Mouse (Mus musculus): ENCODE results near the gene Insr. TPM values are rescaled to one million over a fixed set of nuclear protein-coding genes. Genes with fewer than 3 reads are reported as not detected.

Gene Insr
- polyA plus RNA-seq, 1 experiment = 24.6 TPM

- Histone ChIP-seq H3K4me1 (ENCODE audit: control insufficient read depth, insufficient read depth, low read length) (peaks cover 4% of the 10 kb centered on the region), H3K4me3 (replicated peaks; ENCODE audit: control insufficient read depth, low read depth, low read length) (no peak overlapping the region), H3K27ac (ENCODE audit: control insufficient read depth, insufficient read depth, low read depth, low read length, poor library complexity) (peak overlapping the region; percentile 34)
- no peak for TF ChIP-seq CTCF (IDR thresholded peaks at IDR 0.05; ENCODE audit: control insufficient read depth, insufficient read depth, low read length)
- no peak for TF ChIP-seq POLR2A (IDR thresholded peaks at IDR 0.05; ENCODE audit: borderline replicate concordance, control insufficient read depth, low read depth, low read length)
- WGBS = 29% methylated on average over 11 of the region's 11 CpGs
These were observed 971 bp upstream of the Insr start for GRCm38 (mm10) chr8:3280266-3280910.

- no peak overlapping the region; the same call in 1 of the 2 replicates for H3K27ac ChIP-seq (ENCODE audit: control insufficient read depth, insufficient read depth, low read depth, low read length, poor library complexity)
- peak overlapping the region; percentile 98 for H3K4me3 ChIP-seq (replicated peaks; ENCODE audit: control insufficient read depth, low read depth, low read length)
- WGBS = 1% methylated on average over 18 of the region's 18 CpGs
- H3K4me1 ChIP-seq (ENCODE audit: control insufficient read depth, insufficient read depth, low read length) = peaks cover 4% of the 10 kb centered on the region
- TF ChIP-seq POLR2A (IDR thresholded peaks at IDR 0.05; ENCODE audit: borderline replicate concordance, control insufficient read depth, low read depth, low read length) (no peak), CTCF (IDR thresholded peaks at IDR 0.05; ENCODE audit: control insufficient read depth, insufficient read depth, low read length) (no peak)
These were observed 282 bp upstream of the Insr start for GRCm38 (mm10) chr8:3279721-3280077.

DNA sequence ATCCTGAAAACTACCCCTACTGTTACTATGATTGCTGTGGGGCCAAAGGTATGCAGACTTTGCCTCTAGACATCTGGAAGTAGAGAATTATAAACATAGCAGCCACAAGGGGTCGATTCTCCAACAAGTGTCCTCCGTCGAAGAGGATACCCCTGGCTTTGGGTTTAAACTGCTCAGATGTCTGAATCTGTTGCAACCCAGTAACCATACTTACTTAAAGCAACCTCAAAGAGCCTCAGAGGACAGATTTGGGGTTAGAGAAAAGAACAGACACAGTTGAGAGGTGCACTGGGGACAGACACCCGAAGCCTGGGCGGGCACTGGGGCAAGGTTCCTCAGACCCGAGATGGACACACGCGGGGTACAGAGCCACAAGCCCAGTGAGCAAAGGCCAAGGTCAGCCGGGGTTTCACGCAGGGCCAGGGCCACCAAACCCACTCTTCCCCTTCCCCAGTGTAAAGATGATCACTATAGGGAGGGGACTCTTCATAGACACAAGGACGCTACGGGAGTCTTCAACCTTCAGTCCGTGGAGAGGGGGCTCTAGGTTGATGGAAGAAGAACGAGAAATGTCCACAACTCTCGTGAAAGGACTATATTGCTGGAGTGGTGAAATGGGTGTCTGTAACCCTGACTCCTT is 1.1 kb downstream of the Insr start:
- peak overlapping the region; percentile 94; the same call in 1 of the 2 replicates for H3K27ac ChIP-seq (ENCODE audit: control insufficient read depth, insufficient read depth, low read depth, low read length, poor library complexity)
- 7% methylated on average over 15 of the region's 15 CpGs for WGBS
- peak overlapping the region; percentile 98 for H3K4me3 ChIP-seq (replicated peaks; ENCODE audit: control insufficient read depth, low read depth, low read length)
- H3K4me1 ChIP-seq (ENCODE audit: control insufficient read depth, insufficient read depth, low read length) = peaks cover 4% of the 10 kb centered on the region
- TF ChIP-seq CTCF (IDR thresholded peaks at IDR 0.05; ENCODE audit: control insufficient read depth, insufficient read depth, low read length) (no peak), POLR2A (IDR thresholded peaks at IDR 0.05; ENCODE audit: borderline replicate concordance, control insufficient read depth, low read depth, low read length) (no peak)

- Histone ChIP-seq H3K4me3 (replicated peaks; ENCODE audit: control insufficient read depth, low read depth, low read length) (peak overlapping the region; percentile 42), H3K4me1 (ENCODE audit: control insufficient read depth, insufficient read depth, low read length) (peaks cover 4% of the 10 kb centered on the region), H3K27ac (ENCODE audit: control insufficient read depth, insufficient read depth, low read depth, low read length, poor library complexity) (no peak overlapping the region)
- 90% methylated on average over 9 of the region's 9 CpGs for WGBS
- no peak for TF ChIP-seq CTCF (IDR thresholded peaks at IDR 0.05; ENCODE audit: control insufficient read depth, insufficient read depth, low read length)
These were observed 2.2 kb downstream of the Insr start for GRCm38 (mm10) chr8:3277266-3277665.

DNA sequence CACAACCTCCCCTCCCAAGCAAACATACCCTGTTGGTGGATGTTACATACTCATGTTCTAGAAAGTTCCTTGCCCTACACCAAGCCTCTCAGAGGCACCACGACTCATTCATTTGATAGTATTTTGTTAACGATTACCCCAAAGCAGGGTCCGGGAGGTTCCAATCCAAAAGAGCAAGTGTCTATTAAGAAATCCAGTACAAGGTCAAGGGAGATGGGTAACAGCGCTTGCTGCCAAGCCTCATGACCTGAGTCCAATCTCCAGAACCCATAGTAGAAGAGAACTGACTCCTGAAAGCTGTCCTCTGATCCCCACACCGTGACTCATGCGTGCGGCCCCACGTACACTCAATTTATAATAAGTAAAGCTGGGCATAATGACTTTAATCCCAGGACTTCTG is 3.4 kb downstream of the Insr start:
- peaks cover 4% of the 10 kb centered on the region for H3K4me1 ChIP-seq (ENCODE audit: control insufficient read depth, insufficient read depth, low read length)
- H3K4me3 ChIP-seq (replicated peaks; ENCODE audit: control insufficient read depth, low read depth, low read length) = no peak overlapping the region
- TF ChIP-seq CTCF (IDR thresholded peaks at IDR 0.05; ENCODE audit: control insufficient read depth, insufficient read depth, low read length) (no peak), POLR2A (IDR thresholded peaks at IDR 0.05; ENCODE audit: borderline replicate concordance, control insufficient read depth, low read depth, low read length) (no peak)
- 93% methylated on average over 8 of the region's 8 CpGs for WGBS
- no peak overlapping the region for H3K27ac ChIP-seq (ENCODE audit: control insufficient read depth, insufficient read depth, low read depth, low read length, poor library complexity)

GRCm38 (mm10) chr8:3275189-3275588 is 4.2 kb downstream of the Insr start:
- no peak overlapping the region for H3K27ac ChIP-seq (ENCODE audit: control insufficient read depth, insufficient read depth, low read depth, low read length, poor library complexity)
- no peak overlapping the region for H3K4me3 ChIP-seq (replicated peaks; ENCODE audit: control insufficient read depth, low read depth, low read length)
- H3K4me1 ChIP-seq (ENCODE audit: control insufficient read depth, insufficient read depth, low read length) = peaks cover 4% of the 10 kb centered on the region
- 81% methylated on average over 5 of the region's 5 CpGs for WGBS
- TF ChIP-seq CTCF (IDR thresholded peaks at IDR 0.05; ENCODE audit: control insufficient read depth, insufficient read depth, low read length) = no peak
- no peak for TF ChIP-seq POLR2A (IDR thresholded peaks at IDR 0.05; ENCODE audit: borderline replicate concordance, control insufficient read depth, low read depth, low read length)

DNA sequence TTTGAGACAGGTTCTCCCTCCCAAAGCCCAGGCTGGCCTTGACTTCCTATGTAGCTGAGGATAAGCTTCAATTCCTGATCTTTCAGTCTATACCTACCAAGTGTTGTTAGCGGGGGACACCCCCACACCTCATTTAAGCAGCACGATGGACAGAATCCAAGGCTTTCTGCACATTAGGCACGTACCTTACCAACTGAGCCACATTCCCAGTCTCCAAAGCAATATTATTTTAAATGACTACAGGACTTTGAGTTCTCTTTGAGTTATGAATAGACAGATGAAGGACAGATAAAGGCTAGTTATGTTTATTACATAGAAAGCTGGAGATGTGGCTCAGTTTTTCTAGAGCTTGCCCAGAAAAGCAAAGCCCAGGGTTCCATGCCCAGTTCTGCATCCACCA is 5.6 kb downstream of the Insr start:
- no peak overlapping the region for H3K4me3 ChIP-seq (replicated peaks; ENCODE audit: control insufficient read depth, low read depth, low read length)
- whole genome bisulfite sequencing = 94% methylated on average over 3 of the region's 3 CpGs
- H3K27ac ChIP-seq (ENCODE audit: control insufficient read depth, insufficient read depth, low read depth, low read length, poor library complexity) = no peak overlapping the region
- TF ChIP-seq POLR2A (IDR thresholded peaks at IDR 0.05; ENCODE audit: borderline replicate concordance, control insufficient read depth, low read depth, low read length) = no peak
- peaks cover 4% of the 10 kb centered on the region for H3K4me1 ChIP-seq (ENCODE audit: control insufficient read depth, insufficient read depth, low read length)

- H3K27ac ChIP-seq (ENCODE audit: control insufficient read depth, insufficient read depth, low read depth, low read length, poor library complexity) = no peak overlapping the region
- no peak overlapping the region for H3K4me3 ChIP-seq (replicated peaks; ENCODE audit: control insufficient read depth, low read depth, low read length)
- no peaks in the 10 kb centered on the region for H3K4me1 ChIP-seq (ENCODE audit: control insufficient read depth, insufficient read depth, low read length)
- no peak for TF ChIP-seq POLR2A (IDR thresholded peaks at IDR 0.05; ENCODE audit: borderline replicate concordance, control insufficient read depth, low read depth, low read length)
- TF ChIP-seq CTCF (IDR thresholded peaks at IDR 0.05; ENCODE audit: control insufficient read depth, insufficient read depth, low read length) = no peak
- WGBS = 24% methylated on average over 3 of the region's 3 CpGs
These were observed 12.0 kb downstream of the Insr start for GRCm38 (mm10) chr8:3267449-3267761.

Data from bone marrow, adult 2 months (tissue).